Mouse (Mus musculus): ENCODE results near the gene Apbb2.

- TF ChIP-seq FLI1 (IDR thresholded peaks at IDR 0.05; ENCODE audit: low read length) (no peak), GATA1 (IDR thresholded peaks at IDR 0.05; ENCODE audit: borderline replicate concordance, low read length) (no peak)
These were observed 94.7 kb downstream of the Apbb2 start for GRCm38 (mm10) chr5:66523681-66524503.
